Mouse (Mus musculus) midbrain, embryonic 16.5 days (tissue): ENCODE data around the gene Flad1. TPM values are rescaled to one million over a fixed set of nuclear protein-coding genes. Genes with fewer than 3 reads are reported as not detected.
A peak's percentile ranks its signal among the peaks of the same experiment; 100 is the strongest.

Experiments used
- ATAC-seq: fragments of 200-750 bp; cut with Nextera tagmentation; 2 replicates; pipeline ENCODE4 v1.8.0; 2017; ENCODE audit warnings: moderate TSS enrichment
- H3K27ac ChIP-seq: fragments of 300-500 bp; sonication (generic); 2 replicates; pipeline ENCODE4 v1.5.1; 2014; ENCODE audit warnings: mild to moderate bottlenecking, low read length, mixed read lengths
- H3K27me3 ChIP-seq: fragments of 300-500 bp; sonication (generic); 2 replicates; pipeline ENCODE4 v1.6.1; 2014; ENCODE audit warnings: low read depth, low read length, mixed read lengths; ENCODE audit not compliant: control insufficient read depth, insufficient read depth
- H3K36me3 ChIP-seq: fragments of 300-500 bp; sonication (generic); 2 replicates; pipeline ENCODE4 v1.6.1; 2014; ENCODE audit warnings: mild to moderate bottlenecking, low read length, moderate library complexity, mixed read lengths; ENCODE audit not compliant: control insufficient read depth, insufficient read depth
- H3K4me1 ChIP-seq: fragments of 300-500 bp; sonication (generic); 2 replicates; pipeline ENCODE4 v1.6.1; 2014; ENCODE audit warnings: mild to moderate bottlenecking, low read length, mixed read lengths; ENCODE audit not compliant: control insufficient read depth, insufficient read depth
- H3K4me2 ChIP-seq: fragments of 300-500 bp; sonication (generic); 2 replicates; pipeline ENCODE4 v1.6.1; 2014; ENCODE audit warnings: mild to moderate bottlenecking, low read length, mixed read lengths
- H3K4me3 ChIP-seq: fragments of 300-500 bp; sonication (generic); 2 replicates; pipeline ENCODE4 v1.5.1; 2014; ENCODE audit warnings: low read depth, mild to moderate bottlenecking, low read length, moderate library complexity, mixed read lengths
- H3K9ac ChIP-seq: fragments of 300-500 bp; sonication (generic); 2 replicates; pipeline ENCODE4 v1.6.1; 2014; ENCODE audit warnings: low read depth, low read length, mixed read lengths
- H3K9me3 ChIP-seq: fragments of 300-500 bp; sonication (generic); replicated peaks from 2 replicates; pipeline ENCODE4 v1.6.1; 2014; ENCODE audit warnings: mild to moderate bottlenecking, low read length, mixed read lengths; ENCODE audit not compliant: control insufficient read depth, poor library complexity, severe bottlenecking
- WGBS: fragments of 180-500 bp; shearing (Covaris S2); extraction: QIAGEN DNeasy Blood & Tissue Kit; methylation state at CpG from one replicate; pipeline ENCODE4 v1.1.7; 2014; 5-methylcytosine and 5-hydroxymethylcytosine counted together
- polyA plus RNA-seq: library from polyadenylated mRNA; unstranded; fragments of >200 nt; fragmentation: Nextera tagmentation; extraction: Ambion mirVana; gene quantifications from 2 replicates; pipeline ENCODE4 v1.2.1, GENCODE M21; 2015

The Flad1 gene
- polyA plus RNA-seq, 1 experiment from 2014 or later = 39.1 TPM

DNA sequence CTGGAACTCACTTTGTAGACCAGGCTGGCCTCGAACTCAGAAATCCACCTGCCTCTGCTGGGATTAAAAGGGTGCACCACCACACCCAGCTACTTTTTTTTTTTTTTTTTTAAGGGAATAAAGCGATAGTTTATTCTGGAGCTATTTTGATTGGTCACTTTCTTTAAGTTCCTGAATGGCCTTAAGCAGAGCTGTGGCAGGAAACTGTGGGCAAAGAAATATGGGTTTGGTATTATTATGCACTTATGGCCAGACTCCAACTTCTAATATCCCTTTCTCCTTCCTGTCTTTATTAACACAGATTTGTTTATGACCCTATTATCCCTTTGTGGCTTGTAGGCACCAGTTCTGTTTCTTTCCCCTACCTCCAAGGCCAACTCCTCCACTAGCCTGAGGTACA, 8.8 kb upstream of the Flad1 start:
- no peaks in the 10 kb centered on the region for H3K27me3 ChIP-seq
- H3K27ac ChIP-seq = no peak overlapping the region
- no peak overlapping the region for H3K4me2 ChIP-seq
- H3K9me3 ChIP-seq = no peaks in the 10 kb centered on the region
- H3K4me3 ChIP-seq = no peak overlapping the region
- H3K9ac ChIP-seq = no peak overlapping the region
- H3K4me1 ChIP-seq = peaks cover 19% of the 10 kb centered on the region
- 68% methylated on average over 2 of the region's 2 CpGs for WGBS
- no peaks in the 10 kb centered on the region for H3K36me3 ChIP-seq
- ATAC-seq = no peak

DNA sequence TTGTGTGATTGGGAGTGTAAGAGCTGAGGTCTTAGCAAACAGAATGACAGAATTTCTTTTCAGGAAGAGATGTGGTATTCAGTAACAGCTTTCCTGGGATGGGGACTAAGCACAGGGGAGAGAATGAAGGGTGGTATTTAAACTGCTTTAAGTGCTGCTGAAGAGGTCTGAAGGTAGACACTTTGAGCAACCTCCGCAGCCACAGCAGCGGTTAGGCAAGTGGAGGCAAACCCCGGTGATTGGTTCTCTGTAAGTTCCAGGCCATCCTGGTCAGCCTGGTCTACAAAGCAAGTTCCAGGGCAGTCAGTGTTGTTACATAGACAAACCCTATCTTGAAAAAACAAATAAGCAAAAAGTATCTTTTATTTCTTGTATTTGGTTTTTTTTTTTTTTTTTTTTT, 8.3 kb upstream of the Flad1 start:
- H3K27ac ChIP-seq = peak overlapping the region; percentile 30; the same call in 1 of the 2 replicates
- no peaks in the 10 kb centered on the region for H3K9me3 ChIP-seq
- H3K4me2 ChIP-seq = peak overlapping the region; percentile 93
- WGBS = 31% methylated on average over 3 of the region's 3 CpGs
- H3K36me3 ChIP-seq = peaks cover under 1% of the 10 kb centered on the region; the same call in 1 of the 2 replicates
- H3K27me3 ChIP-seq = no peaks in the 10 kb centered on the region
- H3K9ac ChIP-seq = peak overlapping the region; percentile 8; the same call in 1 of the 2 replicates
- H3K4me1 ChIP-seq = peaks cover 19% of the 10 kb centered on the region
- no peak for ATAC-seq
- H3K4me3 ChIP-seq = peak overlapping the region; percentile 63; the same call in 1 of the 2 replicates

DNA sequence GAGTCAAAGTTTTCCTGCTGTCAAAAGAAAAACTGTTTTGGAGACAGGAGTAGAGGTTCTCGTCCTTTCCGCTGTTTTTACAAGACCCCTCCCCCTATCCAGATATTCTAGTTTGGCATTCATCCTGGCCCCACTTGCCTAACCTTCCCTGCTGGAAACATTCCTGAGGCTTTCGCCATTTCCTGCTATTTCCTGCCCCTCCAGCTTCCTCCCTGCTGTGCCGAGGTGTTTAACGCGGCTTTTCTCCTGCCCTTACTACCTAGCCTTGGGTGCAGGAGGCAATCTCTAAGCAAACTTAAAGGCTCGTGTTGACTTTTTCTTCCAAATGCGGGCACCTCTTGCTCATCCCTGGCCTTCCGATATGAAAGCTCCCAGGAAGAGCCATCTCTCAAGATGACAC, 7.9 kb upstream of the Flad1 start:
- H3K9ac ChIP-seq = peak overlapping the region; percentile 8
- 5% methylated on average over 9 of the region's 9 CpGs for WGBS
- H3K27ac ChIP-seq = peak overlapping the region; percentile 74
- H3K4me1 ChIP-seq = peaks cover 19% of the 10 kb centered on the region
- no peaks in the 10 kb centered on the region for H3K9me3 ChIP-seq
- no peaks in the 10 kb centered on the region for H3K27me3 ChIP-seq
- peaks cover 4% of the 10 kb centered on the region; the same call in 1 of the 2 replicates for H3K36me3 ChIP-seq
- peak overlapping the region; percentile 93 for H3K4me2 ChIP-seq
- ATAC-seq = no peak
- peak overlapping the region; percentile 63 for H3K4me3 ChIP-seq

DNA sequence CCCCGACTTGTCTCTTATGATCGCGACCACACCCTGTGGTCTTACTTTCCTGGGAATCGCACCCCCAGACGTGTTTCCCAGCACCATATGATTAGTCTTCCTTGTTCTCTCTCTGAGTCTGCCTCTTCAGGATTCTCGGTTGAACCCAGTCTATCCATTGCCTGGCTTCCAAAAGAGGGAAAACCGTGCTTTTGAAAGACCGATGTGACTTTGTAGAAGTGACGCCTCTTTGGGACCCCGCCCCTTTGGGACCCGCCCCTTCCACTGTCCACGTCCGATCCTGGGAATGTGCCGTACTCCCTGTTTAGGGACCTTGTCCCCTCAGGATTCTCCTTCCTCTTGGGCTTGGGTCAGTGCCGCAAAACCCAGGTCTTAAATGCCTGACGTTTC, 7.2 kb upstream of the Flad1 start:
- Histone ChIP-seq H3K9ac (peak overlapping the region; percentile 61), H3K4me3 (peak overlapping the region; percentile 63), H3K4me2 (peak overlapping the region; percentile 93), H3K9me3 (no peaks in the 10 kb centered on the region), H3K27me3 (no peaks in the 10 kb centered on the region), H3K4me1 (peaks cover 19% of the 10 kb centered on the region), H3K27ac (peak overlapping the region; percentile 74), H3K36me3 (peaks cover 4% of the 10 kb centered on the region; the same call in 1 of the 2 replicates)
- ATAC-seq = no peak; the same call in 1 of the 2 replicates
- WGBS = 0% methylated on average over 16 of the region's 16 CpGs

DNA sequence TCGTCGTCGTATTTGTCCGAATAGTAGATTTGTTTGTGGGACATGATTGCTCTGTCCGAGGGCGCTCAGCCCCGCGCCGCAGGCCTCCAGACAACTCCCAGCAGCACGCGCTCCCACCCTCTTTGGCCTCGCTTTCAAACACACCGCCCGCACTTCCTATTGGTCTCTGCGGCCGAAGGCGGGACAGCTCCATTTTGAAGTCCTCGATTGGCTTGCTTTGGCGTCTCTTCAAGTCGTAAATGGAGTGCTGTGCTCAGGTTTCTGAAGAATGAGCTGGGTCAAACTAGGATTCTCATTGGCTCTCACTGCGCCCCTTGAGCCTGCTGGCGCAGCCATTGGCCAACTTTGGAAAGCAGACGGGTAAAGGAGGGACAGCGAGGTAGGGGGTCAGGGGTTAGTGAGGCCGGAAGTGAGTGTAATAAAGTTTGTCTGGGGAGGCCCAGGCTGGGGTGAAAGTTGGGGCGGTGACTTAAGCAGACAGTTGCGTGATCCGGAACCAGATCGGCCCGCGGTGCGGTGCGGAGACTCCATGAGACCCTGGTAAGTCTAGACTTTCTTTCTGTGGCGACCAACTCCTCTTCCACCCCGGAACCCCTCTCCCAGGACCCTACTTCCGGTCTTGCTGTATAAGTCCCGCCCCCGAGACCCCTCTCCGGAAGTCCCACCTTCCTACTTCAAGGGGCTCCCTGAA, 6.6 kb upstream of the Flad1 start, which contains the start of the genes Cks1b and Shc1:
Cks1b (minus strand) TSS at position 214 of the 691 bp plus-strand sequence.
Shc1 (plus strand) TSS at position 274 of the 691 bp plus-strand sequence.
- ATAC-seq = peak; percentile 97
- Histone ChIP-seq H3K27me3 (no peaks in the 10 kb centered on the region), H3K9me3 (no peaks in the 10 kb centered on the region), H3K4me3 (peak within 1 kb of the TSS; percentile 63), H3K9ac (peak within 1 kb of the TSS; percentile 61), H3K4me1 (peaks cover 19% of the 10 kb centered on the region), H3K36me3 (peaks cover 4% of the 10 kb centered on the region; the same call in 1 of the 2 replicates), H3K4me2 (peak within 1 kb of the TSS; percentile 93), H3K27ac (peak within 1 kb of the TSS; percentile 74)
- under 1% methylated on average over 39 of the region's 39 CpGs for WGBS

DNA sequence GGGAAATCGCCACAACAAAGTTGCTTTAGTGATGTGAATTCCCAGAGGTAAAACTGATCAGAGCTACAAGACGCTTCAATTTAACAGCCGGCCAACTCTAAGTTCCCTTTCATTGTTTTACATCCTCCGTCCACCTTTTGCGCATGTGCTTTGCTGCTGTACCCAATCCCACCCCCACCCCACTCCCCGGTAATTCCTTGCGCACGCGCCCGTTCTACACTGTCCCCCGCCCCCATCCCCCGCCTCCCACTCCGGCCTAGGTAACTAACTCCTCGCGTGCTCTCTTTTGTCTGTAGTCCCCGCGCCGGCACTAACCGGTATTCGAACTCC, 6.1 kb upstream of the Flad1 start:
- peaks cover 4% of the 10 kb centered on the region; the same call in 1 of the 2 replicates for H3K36me3 ChIP-seq
- H3K4me1 ChIP-seq = peaks cover 19% of the 10 kb centered on the region
- ATAC-seq = peak; percentile 64
- WGBS = under 1% methylated on average over 20 of the region's 20 CpGs
- H3K9me3 ChIP-seq = no peaks in the 10 kb centered on the region
- H3K4me3 ChIP-seq = peak overlapping the region; percentile 63
- H3K4me2 ChIP-seq = peak overlapping the region; percentile 93
- H3K27ac ChIP-seq = peak overlapping the region; percentile 12; the same call in 1 of the 2 replicates
- peak overlapping the region; percentile 37; the same call in 1 of the 2 replicates for H3K9ac ChIP-seq
- no peaks in the 10 kb centered on the region for H3K27me3 ChIP-seq

DNA sequence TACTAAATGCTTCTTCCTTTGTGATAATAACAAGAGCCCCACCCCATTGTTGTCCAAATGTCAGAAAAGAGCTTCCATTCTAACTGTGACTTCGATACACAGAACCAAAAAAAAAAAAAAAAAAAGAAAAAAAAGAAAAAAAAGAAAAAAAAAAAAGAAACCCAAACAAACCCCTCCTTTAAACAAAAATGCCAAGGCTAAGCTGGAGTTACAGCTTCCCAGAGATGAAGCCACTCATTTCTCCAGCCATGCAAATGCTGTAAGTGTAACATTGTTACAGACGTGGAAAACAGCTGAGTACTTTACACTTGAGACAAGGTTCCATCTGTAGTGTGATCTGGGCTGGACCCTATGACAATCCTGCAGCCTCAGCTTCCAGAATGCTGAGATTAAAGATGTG, 5.5 kb upstream of the Flad1 start:
- Histone ChIP-seq H3K9ac (no peak overlapping the region), H3K4me1 (peaks cover 23% of the 10 kb centered on the region), H3K27ac (no peak overlapping the region), H3K4me2 (peak overlapping the region; percentile 93), H3K4me3 (peak overlapping the region; percentile 63), H3K9me3 (no peaks in the 10 kb centered on the region), H3K36me3 (peaks cover 4% of the 10 kb centered on the region; the same call in 1 of the 2 replicates), H3K27me3 (no peaks in the 10 kb centered on the region)
- WGBS = 21% methylated on average over 2 of the region's 2 CpGs
- ATAC-seq = no peak

DNA sequence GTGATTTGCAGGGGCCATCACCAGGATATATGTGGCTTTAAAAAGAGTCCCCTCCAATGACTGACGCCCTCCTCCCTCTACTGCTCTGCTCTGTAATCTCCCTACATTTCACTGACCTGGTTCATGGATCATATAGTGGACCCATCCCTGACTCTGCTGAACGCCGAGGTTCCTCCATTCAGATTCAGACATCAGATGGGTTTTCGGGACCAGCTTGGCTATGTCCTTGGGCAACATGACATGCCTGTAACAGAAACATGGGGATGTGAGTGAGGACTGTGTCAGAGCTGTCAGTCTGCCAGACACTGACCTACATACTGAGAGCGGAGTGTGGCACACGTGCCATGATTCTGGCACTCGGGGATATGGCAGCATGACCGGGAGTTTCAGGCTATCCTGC, 4.5 kb upstream of the Flad1 start:
- Histone ChIP-seq H3K36me3 (peaks cover 4% of the 10 kb centered on the region; the same call in 1 of the 2 replicates), H3K4me3 (no peak overlapping the region), H3K9ac (no peak overlapping the region), H3K4me1 (peaks cover 20% of the 10 kb centered on the region), H3K4me2 (no peak overlapping the region), H3K27ac (no peak overlapping the region), H3K27me3 (no peaks in the 10 kb centered on the region), H3K9me3 (no peaks in the 10 kb centered on the region)
- WGBS = 95% methylated on average over 8 of the region's 8 CpGs
- no peak for ATAC-seq

DNA sequence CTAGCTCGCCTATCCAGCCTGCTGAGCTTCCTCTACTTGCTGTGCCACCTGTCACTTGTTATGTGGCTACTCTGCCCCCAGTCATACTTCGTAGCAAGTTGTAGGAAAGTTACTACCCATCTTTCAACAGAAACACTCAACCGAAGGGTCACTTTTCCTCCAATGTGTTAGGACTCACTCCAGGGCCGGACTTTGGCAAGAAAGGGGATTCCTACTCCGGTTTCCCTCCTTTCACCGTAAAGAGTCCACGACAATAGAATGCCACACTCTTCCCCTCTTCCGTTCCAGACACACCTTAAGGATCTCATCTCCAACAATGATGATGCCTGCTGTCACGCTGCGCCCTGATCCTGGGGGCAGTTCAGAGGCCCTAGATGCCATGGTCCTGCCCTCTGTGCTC, 806 bp downstream of the Flad1 start:
- Histone ChIP-seq H3K9ac (peak overlapping the region; percentile 65), H3K36me3 (peaks cover 10% of the 10 kb centered on the region; the same call in 1 of the 2 replicates), H3K9me3 (no peaks in the 10 kb centered on the region), H3K27ac (peak overlapping the region; percentile 65), H3K4me1 (peaks cover 11% of the 10 kb centered on the region), H3K27me3 (no peaks in the 10 kb centered on the region), H3K4me2 (peak overlapping the region; percentile 85), H3K4me3 (peak overlapping the region; percentile 48)
- 78% methylated on average over 10 of the region's 10 CpGs for WGBS
- no peak for ATAC-seq
